Mouse (Mus musculus) thymus, postnatal 25 days (tissue): ENCODE measurements around the gene Myo9b.
A peak's percentile ranks its signal among the peaks of the same experiment; 100 is the strongest.

ENCODE experiments used
- DNase-seq: peaks from one replicate; pipeline ENCODE4 v3.0.0; 2022

The Myo9b gene

GRCm38 (mm10) chr8:71368366-71368765 lies 95.9 kb downstream of the Myo9b start:
- no peak for DNase-seq

- no peak for DNase-seq
Observed at GRCm38 (mm10) chr8:71369040-71369718, 96.7 kb downstream of the Myo9b start.

GRCm38 (mm10) chr8:71370711-71371235 lies 98.3 kb downstream of the Myo9b start:
- DNase-seq: no peak

GRCm38 (mm10) chr8:71371236-71371848 lies 98.8 kb downstream of the Myo9b start, which contains the start of gene Ocel1:
Ocel1 (plus strand) TSS chr8:71371298.
- peak; percentile 97 for DNase-seq

- DNase-seq: no peak
Observed at GRCm38 (mm10) chr8:71372427-71372826, 99.9 kb downstream of the Myo9b start.

- no peak for DNase-seq
Observed at GRCm38 (mm10) chr8:71373000-71373399, 100.5 kb downstream of the Myo9b start.

GRCm38 (mm10) chr8:71374616-71375206 lies 102.2 kb downstream of the Myo9b start:
- no peak for DNase-seq

- peak; percentile 54 for DNase-seq
Observed at GRCm38 (mm10) chr8:71375581-71376422, 103.3 kb downstream of the Myo9b start.

- no peak for DNase-seq
Observed at GRCm38 (mm10) chr8:71376423-71377030, 104.0 kb downstream of the Myo9b start.

GRCm38 (mm10) chr8:71379008-71379407 lies 106.5 kb downstream of the Myo9b start:
- DNase-seq: no peak

- no peak for DNase-seq
Observed at GRCm38 (mm10) chr8:71379512-71380075, 107.1 kb downstream of the Myo9b start.

GRCm38 (mm10) chr8:71380178-71381171 lies 108.0 kb downstream of the Myo9b start:
- no peak for DNase-seq

- peak; percentile 33 for DNase-seq
Observed at GRCm38 (mm10) chr8:71381421-71381970, 109.0 kb downstream of the Myo9b start, which contains the start of gene Nr2f6. Nr2f6 (minus strand) TSS chr8:71381960.

GRCm38 (mm10) chr8:71381971-71382961 lies 109.8 kb downstream of the Myo9b start:
- peak; percentile 72 for DNase-seq

GRCm38 (mm10) chr8:71383396-71383795 lies 110.9 kb downstream of the Myo9b start:
- DNase-seq: no peak

GRCm38 (mm10) chr8:71383860-71384259 lies 111.3 kb downstream of the Myo9b start:
- no peak for DNase-seq

- no peak for DNase-seq
Observed at GRCm38 (mm10) chr8:71385212-71385835, 112.8 kb downstream of the Myo9b start.

GRCm38 (mm10) chr8:71388267-71388666 lies 115.8 kb downstream of the Myo9b start:
- no peak for DNase-seq

- no peak for DNase-seq
Observed at GRCm38 (mm10) chr8:71391696-71392095, 119.2 kb downstream of the Myo9b start.
